In the genomic region with DNA sequence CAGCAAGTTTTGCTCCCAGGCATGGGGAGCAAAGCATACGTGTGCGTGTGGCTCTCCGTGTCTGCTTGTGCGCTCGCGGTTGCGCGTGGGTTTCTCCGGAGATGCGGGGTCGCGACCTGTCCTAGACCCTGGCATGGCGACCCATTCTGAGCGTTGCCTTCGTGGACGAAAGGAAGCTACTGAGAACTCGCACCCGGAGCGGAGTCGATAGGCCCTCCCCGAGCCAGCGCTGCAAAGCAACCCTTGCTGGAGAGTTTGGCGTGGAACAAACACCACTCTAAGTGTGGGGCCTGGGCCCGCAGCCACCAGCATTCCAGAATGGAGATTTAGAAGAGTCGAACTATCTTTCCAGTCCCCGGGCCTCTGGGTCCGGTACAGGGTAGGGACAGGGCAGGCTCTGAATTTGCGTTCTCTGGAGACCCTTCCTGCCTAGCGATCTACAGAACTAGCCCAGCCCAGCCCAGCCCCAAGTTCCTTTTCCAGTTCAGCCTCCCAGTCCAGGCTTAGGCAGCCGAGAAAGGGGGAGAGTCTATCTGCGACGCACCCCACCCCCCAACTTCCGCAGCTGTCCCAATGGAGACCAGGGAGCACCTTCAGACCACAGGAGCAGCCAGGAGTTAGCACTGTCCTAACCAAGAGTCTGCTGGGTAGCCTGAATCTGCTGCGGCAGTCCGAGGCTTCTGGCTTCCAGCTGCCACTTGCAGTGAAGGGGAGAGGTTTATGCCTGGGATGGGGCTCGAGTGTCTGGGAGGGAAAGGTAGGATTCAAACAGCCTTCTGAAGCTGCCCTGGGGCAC, we compare ENCODE assay signal across 9 mouse cellular contexts. TPM values are rescaled to one million over a fixed set of nuclear protein-coding genes. Genes with fewer than 3 reads are reported as not detected.
DNase-seq lines count a peak whose midpoint lies in the region; ATAC-seq and TF ChIP-seq lines count a peak whose summit lies in the region.
"Had no signal": no experiment of that assay in that cellular context is flagged by ENCODE, and none has a peak within 500 bp of the region (broad histone marks: within the 10 kb centered on the region; RNA-seq: fewer than 3 reads in every experiment).

No protein-coding gene starts in this region.

- 3% methylated on average over 36 of the region's 36 CpGs for WGBS in liver, embryonic 11.5 days
- 3% methylated on average over 36 of the region's 36 CpGs for WGBS in liver, postnatal 0 days (ENCODE audit: insufficient replicate concordance)
- 2% methylated on average over 36 of the region's 36 CpGs for WGBS in embryonic facial prominence, embryonic 13.5 days
- 2% methylated on average over 36 of the region's 36 CpGs for WGBS in hindbrain, embryonic 14.5 days

- TF ChIP-seq EP300 in liver, postnatal 0 days (IDR thresholded peaks at IDR 0.05; ENCODE audit: low read depth) = no peak

- no peak overlapping the region for H3K27ac ChIP-seq in liver, embryonic 11.5 days (ENCODE audit: low read depth, low read length)
- H3K27ac ChIP-seq in liver, postnatal 0 days (ENCODE audit: low read depth) = no peak overlapping the region
- H3K27ac ChIP-seq in embryonic facial prominence, embryonic 13.5 days = no peak overlapping the region
- H3K27ac ChIP-seq in hindbrain, embryonic 14.5 days = no peak overlapping the region; the same call in 1 of the 2 replicates

- H3K27me3 ChIP-seq in liver, embryonic 11.5 days (replicated peaks; ENCODE audit: control insufficient read depth, insufficient read depth, low read length) = peaks cover 72% of the 10 kb centered on the region
- peaks cover 65% of the 10 kb centered on the region for H3K27me3 ChIP-seq in liver, postnatal 0 days (ENCODE audit: insufficient read depth, low read length)
- H3K27me3 ChIP-seq in embryonic facial prominence, embryonic 13.5 days = peaks cover 95% of the 10 kb centered on the region
- peaks cover 97% of the 10 kb centered on the region for H3K27me3 ChIP-seq in hindbrain, embryonic 14.5 days (ENCODE audit: control insufficient read depth, insufficient read depth, low read length)

- no peaks in the 10 kb centered on the region for H3K4me1 ChIP-seq in liver, embryonic 11.5 days (replicated peaks; ENCODE audit: control insufficient read depth, insufficient read depth, low read length)
- no peaks in the 10 kb centered on the region for H3K4me1 ChIP-seq in liver, postnatal 0 days (ENCODE audit: insufficient read depth)
- H3K4me1 ChIP-seq in embryonic facial prominence, embryonic 13.5 days = peaks cover 7% of the 10 kb centered on the region
- no peaks in the 10 kb centered on the region for H3K4me1 ChIP-seq in hindbrain, embryonic 14.5 days (replicated peaks; ENCODE audit: control insufficient read depth, insufficient read depth, low read length)

- no peaks in the 10 kb centered on the region for H3K9me3 ChIP-seq in liver, embryonic 11.5 days (ENCODE audit: control insufficient read depth, low read length)
- H3K9me3 ChIP-seq in liver, postnatal 0 days (ENCODE audit: low read length) = no peaks in the 10 kb centered on the region
- H3K9me3 ChIP-seq in embryonic facial prominence, embryonic 13.5 days = no peaks in the 10 kb centered on the region
- H3K9me3 ChIP-seq in hindbrain, embryonic 14.5 days (ENCODE audit: control insufficient read depth, low read length) = no peaks in the 10 kb centered on the region

- no peaks in the 10 kb centered on the region for H3K36me3 ChIP-seq in liver, embryonic 11.5 days (ENCODE audit: control insufficient read depth, insufficient read depth, low read length)
- no peaks in the 10 kb centered on the region for H3K36me3 ChIP-seq in liver, postnatal 0 days (replicated peaks; ENCODE audit: insufficient read depth, low read length)
- no peaks in the 10 kb centered on the region for H3K36me3 ChIP-seq in embryonic facial prominence, embryonic 13.5 days
- H3K36me3 ChIP-seq in hindbrain, embryonic 14.5 days (replicated peaks; ENCODE audit: control insufficient read depth, insufficient read depth) = no peaks in the 10 kb centered on the region

- DNase-seq in liver, embryonic 11.5 days (ENCODE audit: low spot score) = peak; percentile 38
- no peak for DNase-seq in liver, postnatal 0 days
- no peak for DNase-seq in hindbrain, embryonic 14.5 days (ENCODE audit: low spot score)
- peak; percentile 32 for DNase-seq in retina, embryonic 14.5 days (ENCODE audit: low spot score)
- DNase-seq in ovary, adult 18-20 months (ENCODE audit: low spot score) = no peak
- DNase-seq in thymus, postnatal 14 days = no peak

- no peak overlapping the region for H3K9ac ChIP-seq in liver, embryonic 11.5 days (ENCODE audit: low read depth, low read length)
- no peak overlapping the region for H3K9ac ChIP-seq in liver, postnatal 0 days (replicated peaks)
- H3K9ac ChIP-seq in embryonic facial prominence, embryonic 13.5 days = no peak overlapping the region
- H3K9ac ChIP-seq in hindbrain, embryonic 14.5 days = peak overlapping the region; percentile 49; the same call in 1 of the 2 replicates

- ATAC-seq in liver, embryonic 11.5 days (replicated peaks; ENCODE audit: low FRiP score) = no peak; the same call in 1 of the 2 replicates
- no peak for ATAC-seq in liver, postnatal 0 days
- ATAC-seq in embryonic facial prominence, embryonic 13.5 days (ENCODE audit: insufficient number of reproducible peaks, insufficient read depth, low FRiP score, low TSS enrichment, low read depth) = peak; percentile 44; the same call in 1 of the 2 replicates
- peak; percentile 59 for ATAC-seq in hindbrain, embryonic 14.5 days (ENCODE audit: low FRiP score)

- peak overlapping the region; percentile 16; the same call in 1 of the 2 replicates for H3K4me2 ChIP-seq in liver, embryonic 11.5 days
- no peak overlapping the region for H3K4me2 ChIP-seq in liver, postnatal 0 days (ENCODE audit: low read depth, low read length)
- peak overlapping the region; percentile 48 for H3K4me2 ChIP-seq in embryonic facial prominence, embryonic 13.5 days
- peak overlapping the region; percentile 43 for H3K4me2 ChIP-seq in hindbrain, embryonic 14.5 days (replicated peaks)

- TF ChIP-seq CTCF in liver, postnatal 0 days (IDR thresholded peaks at IDR 0.05; ENCODE audit: low read depth) = no peak

- H3K4me3 ChIP-seq in liver, embryonic 11.5 days (ENCODE audit: low read depth, low read length) = no peak overlapping the region
- H3K4me3 ChIP-seq in liver, postnatal 0 days (ENCODE audit: low read depth, low read length) = no peak overlapping the region
- H3K4me3 ChIP-seq in embryonic facial prominence, embryonic 13.5 days = peak overlapping the region; percentile 34
- H3K4me3 ChIP-seq in hindbrain, embryonic 14.5 days (replicated peaks; ENCODE audit: low read length) = peak overlapping the region; percentile 24

RNA-seq across cellular contexts. Expression of a gene that starts 0.6 kb away (rescaled TPM):
- polyA plus RNA-seq in liver, embryonic 11.5 days (2014; fragmentation: Nextera tagmentation; extraction: Ambion mirVana) = not detected in 2 replicates
- polyA plus RNA-seq in liver, postnatal 0 days (2015; fragmentation: Nextera tagmentation; extraction: Ambion mirVana) = not detected in 2 replicates
- polyA plus RNA-seq in embryonic facial prominence, embryonic 13.5 days (2015; fragmentation: Nextera tagmentation; extraction: Ambion mirVana) = 8.6 and 13.1 TPM in 2 replicates
- polyA plus RNA-seq in hindbrain, embryonic 14.5 days (2014; fragmentation: Nextera tagmentation; extraction: Ambion mirVana) = 18.5 and 20.3 TPM in 2 replicates
- polyA plus RNA-seq: gonadal fat pad, adult 2 months; urinary bladder, adult 2 months had no signal

Comparison
In these comparisons a context has a peak if more than half of its experiments do, and no peak if none do; other contexts are left out.
1. DNase-seq: peak in liver, embryonic 11.5 days (single experiment) and retina, embryonic 14.5 days (single experiment); none in liver, postnatal 0 days (single experiment), hindbrain, embryonic 14.5 days (single experiment), ovary, adult 18-20 months (single experiment) and thymus, postnatal 14 days (single experiment).
2. ATAC-seq: peak in embryonic facial prominence, embryonic 13.5 days (single experiment) and hindbrain, embryonic 14.5 days (single experiment); none in liver, embryonic 11.5 days (single experiment) and liver, postnatal 0 days (single experiment).
3. H3K4me3 ChIP-seq: peak in embryonic facial prominence, embryonic 13.5 days (single experiment) and hindbrain, embryonic 14.5 days (single experiment); none in liver, embryonic 11.5 days (single experiment) and liver, postnatal 0 days (single experiment).